Mouse (Mus musculus): Measurements from ENCODE around the gene Myl6. TPM values are rescaled to one million over a fixed set of nuclear protein-coding genes. Genes with fewer than 3 reads are reported as not detected.

The Myl6 gene
- 892 and 955 TPM in 2 replicates for polyA plus RNA-seq (2015; fragmentation: Nextera tagmentation; extraction: Ambion mirVana)

- Histone ChIP-seq H3K27ac (peak within 1 kb of the TSS; percentile 97), H3K27me3 (replicated peaks) (no peaks in the 10 kb centered on the region), H3K9ac (peak within 1 kb of the TSS; percentile 87), H3K9me3 (no peaks in the 10 kb centered on the region), H3K36me3 (replicated peaks) (peaks cover 20% of the 10 kb centered on the region), H3K4me3 (peak within 1 kb of the TSS; percentile 81), H3K4me2 (peak within 1 kb of the TSS; percentile 85), H3K4me1 (peaks cover 38% of the 10 kb centered on the region)
- WGBS, result under 1% methylated on average over 45 of the region's 45 CpGs
- peak; percentile 94 for ATAC-seq (replicated peaks)
Measured at GRCm38 (mm10) chr10:128493695-128494666, at the start of gene Myl6. Myl6 (minus strand) TSS chr10:128494145.

GRCm38 (mm10) chr10:128543100-128543499, 49.2 kb upstream of the Myl6 start:
- H3K9me3 ChIP-seq, result no peaks in the 10 kb centered on the region
- H3K4me3 ChIP-seq, result no peak overlapping the region
- H3K4me1 ChIP-seq, result peaks cover 18% of the 10 kb centered on the region
- H3K9ac ChIP-seq, result no peak overlapping the region
- H3K4me2 ChIP-seq, result no peak overlapping the region
- peaks cover 25% of the 10 kb centered on the region for H3K36me3 ChIP-seq (replicated peaks)
- 85% methylated on average over 2 of the region's 2 CpGs for WGBS
- H3K27me3 ChIP-seq (replicated peaks), result no peaks in the 10 kb centered on the region
- no peak overlapping the region for H3K27ac ChIP-seq
- no peak for ATAC-seq (replicated peaks)

GRCm38 (mm10) chr10:128538340-128538870, 44.5 kb upstream of the Myl6 start:
- H3K4me3 ChIP-seq, result no peak overlapping the region
- no peak overlapping the region for H3K4me2 ChIP-seq
- H3K9me3 ChIP-seq, result no peaks in the 10 kb centered on the region
- H3K27me3 ChIP-seq (replicated peaks), result no peaks in the 10 kb centered on the region
- no peak overlapping the region for H3K27ac ChIP-seq
- 86% methylated on average over 1 of the region's 1 CpGs for WGBS
- H3K9ac ChIP-seq, result no peak overlapping the region
- ATAC-seq (replicated peaks), result no peak
- peaks cover 7% of the 10 kb centered on the region for H3K4me1 ChIP-seq
- H3K36me3 ChIP-seq (replicated peaks), result peaks cover 6% of the 10 kb centered on the region; the same call in 1 of the 2 replicates

GRCm38 (mm10) chr10:128536266-128536940, 42.5 kb upstream of the Myl6 start:
- Histone ChIP-seq H3K9me3 (no peaks in the 10 kb centered on the region), H3K4me2 (peak overlapping the region; percentile 48), H3K9ac (no peak overlapping the region), H3K4me3 (peak overlapping the region; percentile 25), H3K4me1 (peaks cover 7% of the 10 kb centered on the region), H3K27ac (no peak overlapping the region), H3K36me3 (replicated peaks) (no peaks in the 10 kb centered on the region), H3K27me3 (replicated peaks) (no peaks in the 10 kb centered on the region)
- ATAC-seq (replicated peaks), result peak; percentile 91
- whole genome bisulfite sequencing, result 17% methylated on average over 18 of the region's 18 CpGs

- H3K27ac ChIP-seq, result no peak overlapping the region
- H3K36me3 ChIP-seq (replicated peaks), result no peaks in the 10 kb centered on the region
- H3K9me3 ChIP-seq, result no peaks in the 10 kb centered on the region
- no peaks in the 10 kb centered on the region for H3K27me3 ChIP-seq (replicated peaks)
- H3K4me1 ChIP-seq, result peaks cover 7% of the 10 kb centered on the region
- H3K4me3 ChIP-seq, result peak overlapping the region; percentile 25
- WGBS, result 70% methylated on average over 4 of the region's 4 CpGs
- H3K9ac ChIP-seq, result no peak overlapping the region
- no peak; the same call in 1 of the 2 replicates for ATAC-seq (replicated peaks)
- H3K4me2 ChIP-seq, result peak overlapping the region; percentile 48
Measured at GRCm38 (mm10) chr10:128535624-128536265, 41.8 kb upstream of the Myl6 start.

GRCm38 (mm10) chr10:128535206-128535605, 41.3 kb upstream of the Myl6 start:
- no peak overlapping the region for H3K4me3 ChIP-seq
- 66% methylated on average over 2 of the region's 2 CpGs for WGBS
- H3K9me3 ChIP-seq, result no peaks in the 10 kb centered on the region
- no peak for ATAC-seq (replicated peaks)
- no peak overlapping the region for H3K4me2 ChIP-seq
- peaks cover 7% of the 10 kb centered on the region for H3K4me1 ChIP-seq
- H3K9ac ChIP-seq, result no peak overlapping the region
- H3K36me3 ChIP-seq (replicated peaks), result no peaks in the 10 kb centered on the region
- no peak overlapping the region for H3K27ac ChIP-seq
- no peaks in the 10 kb centered on the region for H3K27me3 ChIP-seq (replicated peaks)

- peak overlapping the region; percentile 67 for H3K4me3 ChIP-seq
- H3K4me2 ChIP-seq, result peak overlapping the region; percentile 100
- H3K9ac ChIP-seq, result no peak overlapping the region; the same call in 1 of the 2 replicates
- H3K9me3 ChIP-seq, result no peaks in the 10 kb centered on the region
- no peaks in the 10 kb centered on the region for H3K36me3 ChIP-seq (replicated peaks)
- H3K4me1 ChIP-seq, result peaks cover 27% of the 10 kb centered on the region
- 0 out of 2 replicates have a peak, but pooled peaks have one; percentile 19 for ATAC-seq (replicated peaks)
- no peak overlapping the region for H3K27ac ChIP-seq
- H3K27me3 ChIP-seq (replicated peaks), result peaks cover 6% of the 10 kb centered on the region; the same call in 1 of the 2 replicates
- 31% methylated on average over 28 of the region's 28 CpGs for WGBS
Measured at GRCm38 (mm10) chr10:128526366-128527356, 32.7 kb upstream of the Myl6 start.

- peak within 1 kb of the TSS; percentile 67 for H3K4me3 ChIP-seq
- under 1% methylated on average over 37 of the region's 37 CpGs for WGBS
- no peaks in the 10 kb centered on the region for H3K9me3 ChIP-seq
- peak; percentile 94 for ATAC-seq (replicated peaks)
- H3K36me3 ChIP-seq (replicated peaks), result no peaks in the 10 kb centered on the region
- peak within 1 kb of the TSS; percentile 61 for H3K27ac ChIP-seq
- peaks cover 6% of the 10 kb centered on the region; the same call in 1 of the 2 replicates for H3K27me3 ChIP-seq (replicated peaks)
- peak within 1 kb of the TSS; percentile 65 for H3K9ac ChIP-seq
- H3K4me2 ChIP-seq, result peak within 1 kb of the TSS; percentile 100
- peaks cover 27% of the 10 kb centered on the region for H3K4me1 ChIP-seq
Measured at GRCm38 (mm10) chr10:128525671-128526308, 31.8 kb upstream of the Myl6 start, which contains the start of gene Esyt1. Esyt1 (minus strand) TSS chr10:128525871.

- Histone ChIP-seq H3K27me3 (replicated peaks) (peaks cover 6% of the 10 kb centered on the region; the same call in 1 of the 2 replicates), H3K4me2 (peak overlapping the region; percentile 100), H3K36me3 (replicated peaks) (no peaks in the 10 kb centered on the region), H3K4me3 (peak overlapping the region; percentile 67), H3K4me1 (peaks cover 27% of the 10 kb centered on the region), H3K9me3 (no peaks in the 10 kb centered on the region), H3K9ac (peak overlapping the region; percentile 65), H3K27ac (peak overlapping the region; percentile 61)
- peak; percentile 57 for ATAC-seq (replicated peaks)
- WGBS, result under 1% methylated on average over 58 of the region's 58 CpGs
Measured at GRCm38 (mm10) chr10:128524732-128525662, 31.1 kb upstream of the Myl6 start.

Measured in midbrain, embryonic 15.5 days (tissue).